Mouse (Mus musculus) limb, embryonic 14.5 days (tissue): ENCODE results near the gene Ube2g1. TPM values are rescaled to one million over a fixed set of nuclear protein-coding genes. Genes with fewer than 3 reads are reported as not detected.

Experiments used
- ATAC-seq: fragments of 200-750 bp; cut with Nextera tagmentation; 2 replicates; pipeline ENCODE4 v1.8.0; 2017; ENCODE audit warnings: low read depth, moderate number of reproducible peaks, moderate TSS enrichment; ENCODE audit not compliant: low FRiP score
- DNase-seq: peaks from one replicate; pipeline ENCODE4 v3.0.0-alpha.2; 2015; ENCODE audit warnings: low spot score
- H3K27ac ChIP-seq: fragments of 300-500 bp; sonication (generic); replicated peaks from 2 replicates; pipeline ENCODE4 v1.5.1; 2014; ENCODE audit warnings: low read depth, mild to moderate bottlenecking, low read length, moderate library complexity, mixed read lengths
- H3K27me3 ChIP-seq: fragments of 300-500 bp; sonication (generic); 2 replicates; pipeline ENCODE4 v1.6.1; 2014; ENCODE audit warnings: low read length, mixed read lengths; ENCODE audit not compliant: control insufficient read depth, insufficient read depth
- H3K36me3 ChIP-seq: fragments of 300-500 bp; sonication (generic); 2 replicates; pipeline ENCODE4 v1.6.1; 2014; ENCODE audit warnings: mild to moderate bottlenecking, low read length, moderate library complexity, mixed read lengths; ENCODE audit not compliant: control insufficient read depth, insufficient read depth
- H3K4me1 ChIP-seq: fragments of 300-500 bp; sonication (generic); 2 replicates; pipeline ENCODE4 v1.6.1; 2014; ENCODE audit warnings: antibody characterized with exemption, low read length, mixed read lengths; ENCODE audit not compliant: control insufficient read depth, insufficient read depth
- H3K4me2 ChIP-seq: fragments of 300-500 bp; sonication (generic); replicated peaks from 2 replicates; pipeline ENCODE4 v1.6.1; 2014; ENCODE audit warnings: low read depth, mild to moderate bottlenecking, low read length, moderate library complexity; ENCODE audit not compliant: severe bottlenecking
- H3K4me3 ChIP-seq: fragments of 300-500 bp; sonication (generic); replicated peaks from 2 replicates; pipeline ENCODE4 v1.5.1; 2014; ENCODE audit warnings: low read length
- H3K9ac ChIP-seq: fragments of 300-500 bp; sonication (generic); 2 replicates; pipeline ENCODE4 v1.6.1; 2014; ENCODE audit warnings: mild to moderate bottlenecking, low read depth, low read length, moderate library complexity; ENCODE audit not compliant: severe bottlenecking
- H3K9me3 ChIP-seq: fragments of 300-500 bp; sonication (generic); 2 replicates; pipeline ENCODE4 v1.6.1; 2016; ENCODE audit warnings: low read length; ENCODE audit not compliant: control insufficient read depth
- POLR2A ChIP-seq: fragments of 200-500 bp; IDR thresholded peaks from 2 replicates; pipeline ENCODE4 v1.8.0; 2012; ENCODE audit warnings: inconsistent platforms, mild to moderate bottlenecking, moderate library complexity, borderline replicate concordance; ENCODE audit not compliant: insufficient read depth, insufficient read length; ENCODE audit errors: extremely low read depth
- WGBS: fragments of 180-500 bp; shearing (Covaris S2); extraction: QIAGEN DNeasy Blood & Tissue Kit; methylation state at CpG from one replicate; pipeline ENCODE4 v1.1.7; 2014; 5-methylcytosine and 5-hydroxymethylcytosine counted together
- polyA plus RNA-seq, 2 experiments: library from polyadenylated mRNA; depleted of rRNA in 1 of 2; stranded (reverse) in 1 of 2; unstranded in 1 of 2; fragments of >200 nt; fragmentation: Nextera tagmentation in 1 of 2; extraction: Ambion mirVana in 1 of 2; gene quantifications; 2 replicates each; pipeline versions ENCODE4 v1.2.1 to v1.2.3; 2012 to 2014

Ube2g1 gene
- polyA plus RNA-seq (2012; rRNA removed) (30.4 and 30.5 TPM in 2 replicates), polyA plus RNA-seq (2014; fragmentation: Nextera tagmentation; extraction: Ambion mirVana) (69.7 and 74.8 TPM in 2 replicates)

GRCm38 (mm10) chr11:72606694-72607407 is at the start of gene Ube2g1:
Ube2g1 (plus strand) TSS chr11:72607283.
- Histone ChIP-seq H3K27me3 (no peaks in the 10 kb centered on the region), H3K4me2 (peak within 1 kb of the TSS; percentile 67), H3K36me3 (no peaks in the 10 kb centered on the region), H3K9me3 (no peaks in the 10 kb centered on the region), H3K4me3 (peak within 1 kb of the TSS; percentile 98), H3K27ac (peak within 1 kb of the TSS; percentile 98), H3K4me1 (peaks cover 7% of the 10 kb centered on the region; the same call in 1 of the 2 replicates), H3K9ac (peak within 1 kb of the TSS; percentile 95)
- 5% methylated on average over 31 of the region's 56 CpGs for WGBS
- DNase-seq (peak; percentile 97), ATAC-seq (peak; percentile 93)
- TF ChIP-seq POLR2A, result peak; percentile 92

GRCm38 (mm10) chr11:72558155-72558554 is 48.9 kb upstream of the Ube2g1 start:
- Histone ChIP-seq H3K27me3 (no peaks in the 10 kb centered on the region), H3K4me3 (no peak overlapping the region), H3K9ac (no peak overlapping the region), H3K9me3 (no peaks in the 10 kb centered on the region), H3K4me2 (no peak overlapping the region), H3K36me3 (no peaks in the 10 kb centered on the region), H3K4me1 (no peaks in the 10 kb centered on the region), H3K27ac (no peak overlapping the region)
- ATAC-seq, result no peak
- no peak for TF ChIP-seq POLR2A
- WGBS, result 72% methylated on average over 5 of the region's 5 CpGs
- DNase-seq, result no peak

GRCm38 (mm10) chr11:72560661-72561060 is 46.4 kb upstream of the Ube2g1 start:
- TF ChIP-seq POLR2A, result no peak
- H3K4me3 ChIP-seq, result no peak overlapping the region
- H3K9me3 ChIP-seq, result no peaks in the 10 kb centered on the region
- no peaks in the 10 kb centered on the region for H3K27me3 ChIP-seq
- DNase-seq (no peak), ATAC-seq (no peak)
- WGBS, result 68% methylated on average over 3 of the region's 3 CpGs
- H3K4me1 ChIP-seq, result no peaks in the 10 kb centered on the region
- H3K9ac ChIP-seq, result no peak overlapping the region
- H3K4me2 ChIP-seq, result no peak overlapping the region
- H3K27ac ChIP-seq, result no peak overlapping the region
- no peaks in the 10 kb centered on the region for H3K36me3 ChIP-seq

- Histone ChIP-seq H3K36me3 (no peaks in the 10 kb centered on the region), H3K9ac (no peak overlapping the region), H3K4me3 (no peak overlapping the region), H3K4me1 (no peaks in the 10 kb centered on the region), H3K27me3 (no peaks in the 10 kb centered on the region), H3K9me3 (no peaks in the 10 kb centered on the region), H3K27ac (no peak overlapping the region), H3K4me2 (no peak overlapping the region)
- WGBS, result 22% methylated on average over 6 of the region's 6 CpGs
- no peak for TF ChIP-seq POLR2A
- peak; percentile 47; the same call in 1 of the 2 replicates for ATAC-seq
- DNase-seq, result peak; percentile 64
Measured at GRCm38 (mm10) chr11:72564232-72564807, 42.8 kb upstream of the Ube2g1 start.

- H3K27ac ChIP-seq, result no peak overlapping the region
- no peaks in the 10 kb centered on the region for H3K9me3 ChIP-seq
- ATAC-seq, result no peak
- no peak overlapping the region for H3K4me2 ChIP-seq
- H3K27me3 ChIP-seq, result no peaks in the 10 kb centered on the region
- WGBS, result 65% methylated on average over 7 of the region's 7 CpGs
- H3K9ac ChIP-seq, result no peak overlapping the region
- no peaks in the 10 kb centered on the region for H3K36me3 ChIP-seq
- no peak overlapping the region for H3K4me3 ChIP-seq
- no peak for DNase-seq
- TF ChIP-seq POLR2A, result no peak
- no peaks in the 10 kb centered on the region for H3K4me1 ChIP-seq
Measured at GRCm38 (mm10) chr11:72566304-72566703, 40.8 kb upstream of the Ube2g1 start.
